Mouse (Mus musculus): ENCODE measurements at regions not wholly inside any gene's neighbourhood (a gene's known extent, or its start where the extent isn't known, plus 50 kb on each side); places are given as distances from the start of the nearest gene placed in this dataset.

DNA sequence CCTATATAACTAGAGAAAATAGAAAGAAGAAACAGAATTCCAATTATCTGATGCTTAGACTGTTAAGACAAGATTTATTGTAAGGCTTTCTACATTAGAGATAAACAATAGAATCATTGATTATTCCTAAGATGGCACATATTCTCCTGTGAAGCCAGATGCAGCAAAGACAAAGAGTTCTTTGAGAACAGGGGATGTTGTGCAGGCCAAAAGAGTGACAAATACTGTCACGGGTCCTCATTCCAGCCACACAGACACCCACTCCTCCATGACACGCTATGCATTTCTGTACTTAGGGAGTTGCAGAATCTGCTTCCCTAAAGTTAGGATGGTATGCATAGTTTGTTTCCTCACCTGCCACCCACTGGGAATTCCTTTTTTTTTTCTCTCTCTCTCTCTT, 245.2 kb downstream of the Sv2b start:
- 32% methylated on average over 2 of the region's 2 CpGs for WGBS
- H3K9me3 ChIP-seq (replicated peaks), result no peaks in the 10 kb centered on the region

DNA sequence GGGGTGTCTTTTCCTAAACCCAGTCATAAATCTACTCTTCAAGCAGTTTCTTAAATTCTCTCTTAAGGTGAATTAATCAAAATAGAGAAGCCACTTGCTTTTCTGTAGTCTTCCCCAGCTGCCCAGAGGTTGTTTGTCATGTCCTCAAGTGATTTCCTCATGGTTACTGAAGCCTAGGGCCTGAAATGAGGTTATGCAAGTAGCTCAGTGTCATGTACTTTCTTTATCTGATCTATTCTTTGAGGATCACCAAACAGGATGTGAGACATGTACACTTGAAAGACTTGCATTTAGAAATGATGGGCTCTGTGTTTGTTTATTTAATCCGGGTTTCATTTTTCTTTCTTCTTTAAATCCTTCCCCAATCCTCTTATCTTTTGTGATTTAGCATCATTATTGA, 258.8 kb downstream of the Sv2b start:
- Histone ChIP-seq H3K4me2 (replicated peaks) (no peak overlapping the region), H3K27ac (replicated peaks) (no peak overlapping the region), H3K36me3 (no peaks in the 10 kb centered on the region), H3K9ac (no peak overlapping the region), H3K4me1 (no peaks in the 10 kb centered on the region), H3K27me3 (no peaks in the 10 kb centered on the region), H3K9me3 (replicated peaks) (no peaks in the 10 kb centered on the region), H3K4me3 (replicated peaks) (no peak overlapping the region)
- ATAC-seq (ENCODE audit: insufficient number of reproducible peaks, low FRiP score, low TSS enrichment, low read depth), result no peak
- 63% methylated on average over 1 of the region's 1 CpGs for WGBS

More for the DNA sequence above, 245.2 kb downstream of the Sv2b start:
- H3K9ac ChIP-seq, result no peak overlapping the region
- ATAC-seq (ENCODE audit: insufficient number of reproducible peaks, low FRiP score, low TSS enrichment, low read depth), result no peak
- no peaks in the 10 kb centered on the region for H3K27me3 ChIP-seq
- H3K4me1 ChIP-seq, result no peaks in the 10 kb centered on the region
- H3K4me2 ChIP-seq (replicated peaks), result no peak overlapping the region
- H3K27ac ChIP-seq (replicated peaks), result no peak overlapping the region
- H3K4me3 ChIP-seq (replicated peaks), result no peak overlapping the region
- no peaks in the 10 kb centered on the region for H3K36me3 ChIP-seq

DNA sequence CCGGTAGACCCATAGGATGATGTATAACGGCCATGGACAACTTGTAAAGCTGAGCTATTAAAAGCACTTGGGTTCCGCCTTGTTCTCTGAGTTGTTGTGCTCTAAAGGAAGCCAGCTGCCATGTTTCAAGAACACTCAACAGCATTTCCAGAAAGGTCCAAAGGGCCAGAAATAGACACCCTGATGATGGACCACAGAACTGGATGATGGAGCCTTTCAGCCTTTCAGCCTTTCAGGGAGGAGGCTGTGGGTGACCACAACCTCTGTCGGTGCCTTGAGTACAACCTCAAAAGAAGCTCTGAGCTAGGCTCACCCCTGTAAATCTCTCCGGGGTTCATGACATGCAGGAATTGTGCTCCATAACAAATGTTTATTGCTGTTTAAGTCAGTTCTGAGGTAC, 259.3 kb downstream of the Sv2b start:
- 86% methylated on average over 5 of the region's 5 CpGs for WGBS
- Histone ChIP-seq H3K36me3 (no peaks in the 10 kb centered on the region), H3K9me3 (replicated peaks) (no peaks in the 10 kb centered on the region), H3K9ac (no peak overlapping the region), H3K4me1 (no peaks in the 10 kb centered on the region), H3K4me2 (replicated peaks) (no peak overlapping the region), H3K4me3 (replicated peaks) (no peak overlapping the region), H3K27ac (replicated peaks) (no peak overlapping the region), H3K27me3 (no peaks in the 10 kb centered on the region)
- no peak for ATAC-seq (ENCODE audit: insufficient number of reproducible peaks, low FRiP score, low TSS enrichment, low read depth)

DNA sequence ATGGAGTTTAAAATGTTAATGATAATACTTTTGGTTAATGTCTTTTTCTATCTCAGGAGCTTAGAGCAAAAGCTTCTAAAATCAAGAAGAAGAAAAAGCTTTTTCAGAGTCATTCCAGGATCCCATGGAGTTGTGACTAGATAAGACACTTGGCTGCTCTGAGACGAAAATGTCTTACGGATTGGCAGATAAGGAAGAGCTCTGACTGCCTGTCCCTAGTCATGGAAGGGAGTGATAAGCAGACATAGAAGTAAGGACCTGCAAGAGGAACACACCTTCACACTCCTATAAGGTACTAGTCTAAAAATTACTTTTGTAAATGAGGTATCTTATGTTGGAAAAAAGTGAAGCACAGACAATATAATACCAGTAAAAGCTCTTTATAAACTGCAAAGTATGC, 260.2 kb downstream of the Sv2b start:
- WGBS, result 87% methylated on average over 2 of the region's 2 CpGs
- Histone ChIP-seq H3K36me3 (no peaks in the 10 kb centered on the region), H3K4me1 (no peaks in the 10 kb centered on the region), H3K27ac (replicated peaks) (no peak overlapping the region), H3K9ac (no peak overlapping the region), H3K27me3 (no peaks in the 10 kb centered on the region), H3K4me2 (replicated peaks) (no peak overlapping the region), H3K9me3 (replicated peaks) (no peaks in the 10 kb centered on the region), H3K4me3 (replicated peaks) (no peak overlapping the region)
- no peak for ATAC-seq (ENCODE audit: insufficient number of reproducible peaks, low FRiP score, low TSS enrichment, low read depth)

DNA sequence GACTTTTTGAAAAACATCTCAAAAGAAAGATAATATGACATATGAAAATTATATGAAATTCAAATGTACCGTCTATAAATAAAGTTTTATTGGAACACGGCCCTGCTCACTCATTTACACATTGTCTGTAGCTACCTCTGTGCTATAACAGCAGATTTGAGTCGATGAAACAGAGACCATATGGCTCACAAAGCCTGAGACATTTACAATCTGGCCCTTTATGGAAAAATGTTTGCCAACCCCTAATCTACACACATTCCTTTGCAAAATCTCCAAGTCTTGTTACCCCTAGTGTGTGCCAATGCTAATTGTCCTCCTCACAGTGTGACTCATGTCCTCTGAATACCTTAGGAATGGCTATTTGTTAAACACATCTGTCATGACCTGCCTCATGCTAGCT, 261.2 kb downstream of the Sv2b start:
- Histone ChIP-seq H3K27me3 (no peaks in the 10 kb centered on the region), H3K4me3 (replicated peaks) (no peak overlapping the region), H3K4me1 (no peaks in the 10 kb centered on the region), H3K4me2 (replicated peaks) (no peak overlapping the region), H3K9ac (no peak overlapping the region), H3K9me3 (replicated peaks) (no peaks in the 10 kb centered on the region), H3K27ac (replicated peaks) (no peak overlapping the region), H3K36me3 (no peaks in the 10 kb centered on the region)
- ATAC-seq (ENCODE audit: insufficient number of reproducible peaks, low FRiP score, low TSS enrichment, low read depth), result no peak
- 82% methylated on average over 3 of the region's 3 CpGs for WGBS

DNA sequence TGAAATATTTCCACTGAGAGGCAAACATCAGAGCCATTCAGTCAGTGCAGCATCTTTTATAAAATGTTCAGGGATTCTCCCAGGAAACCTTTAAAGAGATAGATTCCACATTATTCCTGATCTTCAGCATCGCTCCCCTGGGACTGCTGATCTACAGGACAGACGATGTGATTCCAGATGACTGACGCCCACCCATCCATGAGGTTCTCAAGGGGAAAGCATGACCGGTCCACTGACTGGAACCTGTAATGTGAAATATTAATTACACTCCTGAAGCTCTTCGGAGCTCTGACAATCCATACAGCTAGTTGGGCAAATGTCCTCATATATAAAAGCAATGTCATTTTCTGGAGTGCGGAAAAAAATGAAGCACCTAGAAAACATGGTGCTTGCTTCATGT, 268.2 kb downstream of the Sv2b start:
- H3K9ac ChIP-seq, result no peak overlapping the region
- H3K9me3 ChIP-seq (replicated peaks), result no peaks in the 10 kb centered on the region
- H3K4me3 ChIP-seq (replicated peaks), result no peak overlapping the region
- no peaks in the 10 kb centered on the region for H3K4me1 ChIP-seq
- no peaks in the 10 kb centered on the region for H3K27me3 ChIP-seq
- no peak overlapping the region for H3K4me2 ChIP-seq (replicated peaks)
- H3K27ac ChIP-seq (replicated peaks), result no peak overlapping the region
- H3K36me3 ChIP-seq, result no peaks in the 10 kb centered on the region
- ATAC-seq (ENCODE audit: insufficient number of reproducible peaks, low FRiP score, low TSS enrichment, low read depth), result no peak
- 79% methylated on average over 6 of the region's 6 CpGs for WGBS

DNA sequence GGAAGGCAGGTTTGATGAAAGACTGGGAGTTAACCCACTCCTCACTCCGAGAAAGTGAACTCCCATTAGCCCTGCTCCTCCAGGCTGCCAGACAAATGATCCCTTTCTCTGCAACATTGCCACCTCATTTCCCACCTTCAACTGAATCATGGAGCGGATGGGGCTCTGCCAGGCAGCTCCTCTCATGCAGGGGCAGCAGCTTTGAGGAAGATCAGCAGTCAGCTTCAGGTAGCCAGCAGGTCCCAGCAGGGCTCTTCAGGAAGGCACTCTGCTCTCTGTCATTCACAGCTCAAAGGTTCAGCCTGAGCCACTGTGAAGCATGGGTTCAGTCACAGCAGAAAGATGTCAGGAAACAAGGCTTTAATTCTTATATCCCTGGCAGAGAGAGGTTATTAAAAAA, 282.9 kb downstream of the Sv2b start:
- no peak overlapping the region for H3K27ac ChIP-seq (replicated peaks)
- no peak for ATAC-seq (ENCODE audit: insufficient number of reproducible peaks, low FRiP score, low TSS enrichment, low read depth)
- H3K36me3 ChIP-seq, result no peaks in the 10 kb centered on the region
- no peak overlapping the region for H3K4me3 ChIP-seq (replicated peaks)
- 33% methylated on average over 2 of the region's 2 CpGs for WGBS
- no peaks in the 10 kb centered on the region for H3K27me3 ChIP-seq
- no peak overlapping the region for H3K9ac ChIP-seq
- no peaks in the 10 kb centered on the region for H3K9me3 ChIP-seq (replicated peaks)
- H3K4me2 ChIP-seq (replicated peaks), result no peak overlapping the region
- no peaks in the 10 kb centered on the region for H3K4me1 ChIP-seq

DNA sequence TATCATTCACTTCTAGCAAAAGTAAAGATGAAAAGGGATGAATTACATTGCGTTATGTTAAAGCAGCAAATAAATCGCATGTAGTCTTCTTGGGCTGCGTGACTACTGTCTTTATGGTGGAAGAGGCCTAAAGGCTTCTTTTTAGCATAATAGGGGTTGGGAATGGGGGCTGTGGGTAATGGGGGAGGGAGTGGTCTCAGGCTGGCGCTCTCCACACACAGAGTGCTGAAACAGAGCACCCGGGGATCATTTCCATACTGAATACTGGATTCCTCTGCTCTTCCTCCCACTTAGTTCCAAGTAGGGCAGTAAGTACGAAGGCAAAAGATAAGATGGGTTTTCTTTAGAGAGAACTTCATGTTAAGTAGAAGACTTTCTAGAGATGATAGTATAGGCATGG, 287.1 kb downstream of the Sv2b start:
- Histone ChIP-seq H3K9ac (no peak overlapping the region), H3K27ac (replicated peaks) (no peak overlapping the region), H3K36me3 (no peaks in the 10 kb centered on the region), H3K9me3 (replicated peaks) (no peaks in the 10 kb centered on the region), H3K4me2 (replicated peaks) (no peak overlapping the region), H3K4me1 (no peaks in the 10 kb centered on the region), H3K27me3 (no peaks in the 10 kb centered on the region), H3K4me3 (replicated peaks) (no peak overlapping the region)
- 51% methylated on average over 6 of the region's 6 CpGs for WGBS
- no peak for ATAC-seq (ENCODE audit: insufficient number of reproducible peaks, low FRiP score, low TSS enrichment, low read depth)

DNA sequence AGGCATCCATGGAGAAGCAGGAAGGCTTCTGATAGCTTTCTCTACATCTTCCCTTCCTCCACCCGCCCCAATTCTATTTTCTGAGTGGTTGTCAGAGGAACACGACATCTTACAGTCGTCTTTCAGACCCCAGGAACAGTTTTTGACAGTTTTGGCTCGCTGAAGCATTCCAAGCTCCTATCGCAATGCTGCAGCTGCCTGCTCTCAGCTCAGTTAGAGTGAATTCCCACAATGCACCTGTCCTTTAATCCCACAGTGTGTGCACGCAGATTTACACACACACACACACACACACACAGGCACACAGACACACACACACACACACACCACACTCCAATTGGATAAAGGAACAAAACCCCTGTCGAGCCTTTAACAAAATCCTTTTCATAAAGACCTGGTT, 290.4 kb downstream of the Sv2b start:
- H3K27ac ChIP-seq (replicated peaks), result no peak overlapping the region
- no peak for ATAC-seq (ENCODE audit: insufficient number of reproducible peaks, low FRiP score, low TSS enrichment, low read depth)
- 47% methylated on average over 7 of the region's 7 CpGs for WGBS

DNA sequence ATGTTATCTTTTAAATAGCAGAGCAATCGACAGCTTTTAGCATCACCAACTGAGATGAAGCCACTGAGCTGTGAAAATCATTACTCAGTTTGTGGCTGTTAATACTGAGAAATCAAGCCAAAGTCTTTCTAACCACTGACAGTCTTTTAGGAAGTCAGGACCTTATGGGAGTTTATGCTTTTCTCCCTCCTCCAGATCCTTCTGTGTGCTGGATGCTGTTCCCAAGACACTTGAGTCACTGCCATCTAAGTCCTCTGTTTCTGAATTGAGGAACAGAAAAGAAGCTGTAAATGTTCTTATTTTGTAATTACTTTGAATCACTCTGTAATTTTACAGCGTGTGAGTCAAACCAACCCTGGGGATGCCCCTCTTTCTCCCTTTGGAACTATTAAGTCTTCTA, 300.6 kb downstream of the Sv2b start:
- no peaks in the 10 kb centered on the region for H3K27me3 ChIP-seq
- no peak overlapping the region for H3K9ac ChIP-seq
- no peak overlapping the region for H3K27ac ChIP-seq (replicated peaks)
- H3K4me2 ChIP-seq (replicated peaks), result no peak overlapping the region
- no peak for ATAC-seq (ENCODE audit: insufficient number of reproducible peaks, low FRiP score, low TSS enrichment, low read depth)
- no peaks in the 10 kb centered on the region for H3K4me1 ChIP-seq
- H3K4me3 ChIP-seq (replicated peaks), result no peak overlapping the region
- H3K36me3 ChIP-seq, result no peaks in the 10 kb centered on the region
- H3K9me3 ChIP-seq (replicated peaks), result no peaks in the 10 kb centered on the region
- 81% methylated on average over 2 of the region's 2 CpGs for WGBS

More for the DNA sequence above, 290.4 kb downstream of the Sv2b start:
- Histone ChIP-seq H3K36me3 (no peaks in the 10 kb centered on the region), H3K9ac (no peak overlapping the region), H3K9me3 (replicated peaks) (no peaks in the 10 kb centered on the region), H3K4me3 (replicated peaks) (no peak overlapping the region), H3K4me2 (replicated peaks) (no peak overlapping the region), H3K27me3 (no peaks in the 10 kb centered on the region), H3K4me1 (no peaks in the 10 kb centered on the region)

DNA sequence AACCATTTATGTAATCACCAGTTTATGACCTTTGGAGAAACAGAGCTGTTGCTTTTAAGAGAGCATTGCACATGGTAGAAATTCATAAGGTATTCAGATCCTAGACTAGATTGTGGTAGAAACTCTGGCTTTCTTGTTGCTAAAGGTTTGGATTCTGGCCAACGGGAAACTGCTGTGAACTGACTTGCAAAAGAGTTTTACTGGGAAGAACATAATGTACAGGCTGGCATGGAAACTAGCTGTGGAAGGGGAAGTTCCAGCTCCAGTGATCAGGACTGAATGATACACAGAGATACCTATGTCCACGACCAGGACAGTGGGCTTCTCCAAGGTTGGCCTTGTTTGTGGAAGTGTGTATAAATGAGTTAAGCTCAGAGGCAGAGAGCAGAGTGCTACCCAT, 318.9 kb downstream of the Sv2b start:
- H3K27ac ChIP-seq (replicated peaks), result no peak overlapping the region
- no peak overlapping the region for H3K9ac ChIP-seq
- H3K4me3 ChIP-seq (replicated peaks), result no peak overlapping the region
- H3K9me3 ChIP-seq (replicated peaks), result no peaks in the 10 kb centered on the region
- ATAC-seq (ENCODE audit: insufficient number of reproducible peaks, low FRiP score, low TSS enrichment, low read depth), result no peak
- no peaks in the 10 kb centered on the region for H3K36me3 ChIP-seq
- WGBS, result 61% methylated on average over 2 of the region's 2 CpGs
- no peak overlapping the region for H3K4me2 ChIP-seq (replicated peaks)
- H3K4me1 ChIP-seq, result no peaks in the 10 kb centered on the region
- H3K27me3 ChIP-seq, result no peaks in the 10 kb centered on the region

DNA sequence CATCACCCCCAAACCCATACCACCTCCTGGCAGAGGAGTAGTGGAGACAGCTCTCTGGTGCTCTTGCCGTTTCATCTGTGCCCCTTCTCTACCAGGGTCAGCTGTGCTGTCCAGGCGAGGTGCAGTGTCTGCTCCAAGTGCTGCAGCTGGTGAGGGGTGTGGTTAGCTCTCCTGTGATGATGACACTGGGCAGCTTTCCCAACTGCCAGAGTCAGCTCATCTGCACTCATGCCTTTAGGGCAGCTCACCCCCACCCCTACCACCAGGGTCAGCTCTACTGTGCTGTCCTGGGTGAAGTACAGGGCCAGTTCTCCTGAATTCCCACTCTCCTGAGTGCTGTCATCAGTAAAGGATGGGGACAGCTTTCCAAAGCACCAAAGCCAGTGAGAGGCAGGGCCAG, 329.6 kb downstream of the Sv2b start:
- Histone ChIP-seq H3K4me2 (replicated peaks) (no peak overlapping the region), H3K4me3 (replicated peaks) (no peak overlapping the region), H3K36me3 (no peaks in the 10 kb centered on the region), H3K27me3 (no peaks in the 10 kb centered on the region), H3K9me3 (replicated peaks) (no peaks in the 10 kb centered on the region), H3K4me1 (no peaks in the 10 kb centered on the region), H3K9ac (no peak overlapping the region), H3K27ac (replicated peaks) (no peak overlapping the region)
- no peak for ATAC-seq (ENCODE audit: insufficient number of reproducible peaks, low FRiP score, low TSS enrichment, low read depth)
- 48% methylated on average over 2 of the region's 2 CpGs for WGBS

DNA sequence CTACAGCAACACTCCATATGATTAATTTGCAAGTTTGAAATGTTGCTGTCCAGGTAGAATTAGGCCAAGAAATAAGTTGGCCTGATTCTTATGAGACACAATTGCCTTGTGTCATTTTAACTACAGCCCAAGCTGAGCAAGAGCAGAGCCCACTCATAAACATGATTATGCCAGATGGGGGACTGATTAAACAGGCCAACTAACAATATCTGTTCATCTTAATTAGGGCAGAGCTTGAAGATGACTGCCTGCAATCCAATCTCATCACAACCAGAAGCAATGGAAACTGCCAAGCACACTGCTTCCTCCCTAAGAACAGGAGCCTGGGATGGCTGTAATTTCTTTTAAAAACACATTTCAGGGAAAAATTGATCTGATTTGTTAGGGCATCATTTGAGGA, 333.1 kb downstream of the Sv2b start:
- H3K4me2 ChIP-seq (replicated peaks), result no peak overlapping the region
- H3K4me1 ChIP-seq, result no peaks in the 10 kb centered on the region
- no peaks in the 10 kb centered on the region for H3K27me3 ChIP-seq
- no peaks in the 10 kb centered on the region for H3K9me3 ChIP-seq (replicated peaks)
- H3K36me3 ChIP-seq, result no peaks in the 10 kb centered on the region
- ATAC-seq (ENCODE audit: insufficient number of reproducible peaks, low FRiP score, low TSS enrichment, low read depth), result no peak
- no peak overlapping the region for H3K27ac ChIP-seq (replicated peaks)
- H3K9ac ChIP-seq, result no peak overlapping the region
- no peak overlapping the region for H3K4me3 ChIP-seq (replicated peaks)
